Mouse (Mus musculus): ENCODE measurements around the gene Nanos1. TPM values are rescaled to one million over a fixed set of nuclear protein-coding genes. Genes with fewer than 3 reads are reported as not detected.

Nanos1 gene
- total and polyA plus RNA-seq, 3 experiments: 4.5 to 4.6 TPM; not detected in 1

GRCm38 (mm10) chr19:60789919-60790506, 34.2 kb downstream of the Nanos1 start:
- peaks cover 50% of the 10 kb centered on the region for H3K79me2 ChIP-seq (ENCODE audit: control insufficient read depth, insufficient read depth, low read length, poor library complexity)
- peak overlapping the region; percentile 85 to 87 for H3K4me3 ChIP-seq (ENCODE audit: control insufficient read depth in 1 of 2, insufficient read depth in 1 of 2, low read depth in 2 of 2, low read length in 2 of 2)
- DNase-seq (ENCODE audit: low read depth, low spot score): peak; percentile 81
- H3K9ac ChIP-seq (ENCODE audit: control insufficient read depth, low read depth, low read length, poor library complexity, severe bottlenecking): peak overlapping the region; percentile 99
- H3K9me3 ChIP-seq (replicated peaks; ENCODE audit: insufficient read depth, low read length): no peaks in the 10 kb centered on the region
- peak overlapping the region; percentile 94 for H3K27ac ChIP-seq (ENCODE audit: control insufficient read depth, low read depth, low read length)
- no peaks in the 10 kb centered on the region for H3K27me3 ChIP-seq (ENCODE audit: control insufficient read depth in 1 of 2, insufficient read depth in 2 of 2, low read length in 2 of 2)
- peak; percentile 70; the same call in 1 of the 2 replicates for TF ChIP-seq MAX (IDR thresholded peaks at IDR 0.05; ENCODE audit: low read length)
- TF ChIP-seq CTCF (IDR thresholded peaks at IDR 0.05 in 2 of 3, conservative IDR thresholded peaks at IDR 0.05 in 1 of 3; ENCODE audit: control insufficient read depth in 1 of 3, insufficient read depth in 1 of 3, low read depth in 2 of 3, low read length in 3 of 3, poor library complexity in 1 of 3, severe bottlenecking in 1 of 3): no peak
- peak; percentile 26; the same call in 1 of the 2 replicates for TF ChIP-seq TBP (IDR thresholded peaks at IDR 0.05; ENCODE audit: low read depth, low read length)
- no peak for TF ChIP-seq USF1 (IDR thresholded peaks at IDR 0.05; ENCODE audit: low read depth, low read length)
- 0 out of 2 replicates have a peak, but pooled peaks have one; percentile 11 for TF ChIP-seq MYC (IDR thresholded peaks at IDR 0.05; ENCODE audit: low read depth, low read length)
- no peak for TF ChIP-seq NELFE (IDR thresholded peaks at IDR 0.05; ENCODE audit: low read depth, low read length)
- 0 out of 2 replicates have a peak, but pooled peaks have one; percentile 50 for TF ChIP-seq HCFC1 (IDR thresholded peaks at IDR 0.05; ENCODE audit: low read depth, low read length)
- TF ChIP-seq MAZ (IDR thresholded peaks at IDR 0.05; ENCODE audit: low read depth, low read length): no peak
- peak; percentile 35 for TF ChIP-seq CHD2 (IDR thresholded peaks at IDR 0.05; ENCODE audit: low read length)
- TF ChIP-seq TCF12 (IDR thresholded peaks at IDR 0.05; ENCODE audit: low read depth, low read length): peak; percentile 35; the same call in 1 of the 2 replicates
- peaks cover 23 to 45% of the 10 kb centered on the region in 2 experiments for H3K4me1 ChIP-seq (ENCODE audit: control insufficient read depth in 1 of 2, insufficient read depth in 2 of 2, low read length in 2 of 2)
- H3K36me3 ChIP-seq (ENCODE audit: control insufficient read depth in 1 of 2, insufficient read depth in 2 of 2, low read length in 2 of 2): peaks cover 23 to 54% of the 10 kb centered on the region in 2 experiments

GRCm38 (mm10) chr19:60790551-60791161, 34.9 kb downstream of the Nanos1 start, which contains the start of gene Eif3a:
Gene Eif3a (minus strand): TSS chr19:60790658.
- H3K27me3 ChIP-seq (ENCODE audit: control insufficient read depth in 1 of 2, insufficient read depth in 2 of 2, low read length in 2 of 2): no peaks in the 10 kb centered on the region
- peaks cover 28 to 40% of the 10 kb centered on the region in 2 experiments for H3K4me1 ChIP-seq (ENCODE audit: control insufficient read depth in 1 of 2, insufficient read depth in 2 of 2, low read length in 2 of 2)
- peak within 1 kb of the TSS; percentile 85 to 87 for H3K4me3 ChIP-seq (ENCODE audit: control insufficient read depth in 1 of 2, insufficient read depth in 1 of 2, low read depth in 2 of 2, low read length in 2 of 2)
- DNase-seq (ENCODE audit: low read depth, low spot score): peak; percentile 98
- H3K9me3 ChIP-seq (replicated peaks; ENCODE audit: insufficient read depth, low read length): no peaks in the 10 kb centered on the region
- peaks cover 47% of the 10 kb centered on the region for H3K79me2 ChIP-seq (ENCODE audit: control insufficient read depth, insufficient read depth, low read length, poor library complexity)
- peak within 1 kb of the TSS; percentile 99 for H3K9ac ChIP-seq (ENCODE audit: control insufficient read depth, low read depth, low read length, poor library complexity, severe bottlenecking)
- peak within 1 kb of the TSS; percentile 96 for H3K27ac ChIP-seq (ENCODE audit: control insufficient read depth, low read depth, low read length)
- H3K36me3 ChIP-seq (ENCODE audit: control insufficient read depth in 1 of 2, insufficient read depth in 2 of 2, low read length in 2 of 2): peaks cover 20 to 53% of the 10 kb centered on the region in 2 experiments
- TF ChIP-seq CHD1 (IDR thresholded peaks at IDR 0.05; ENCODE audit: low read depth, low read length): no peak; the same call in 1 of the 2 replicates
- peak; percentile 92 for TF ChIP-seq TBP (IDR thresholded peaks at IDR 0.05; ENCODE audit: low read depth, low read length)
- TF ChIP-seq POLR2AphosphoS2 (IDR thresholded peaks at IDR 0.05; ENCODE audit: low read length): peak; percentile 98
- TF ChIP-seq POLR2A (IDR thresholded peaks at IDR 0.05; ENCODE audit: control insufficient read depth in 1 of 2, insufficient read depth in 1 of 2, low read depth in 1 of 2, low read length in 2 of 2, poor library complexity in 1 of 2): peak; percentile 98
- TF ChIP-seq MAFK (IDR thresholded peaks at IDR 0.05; ENCODE audit: borderline replicate concordance, low read depth, low read length): no peak
- TF ChIP-seq UBTF (IDR thresholded peaks at IDR 0.05; ENCODE audit: borderline replicate concordance, insufficient read depth, low read depth, low read length): 0 out of 2 replicates have a peak, but pooled peaks have one; percentile 44
- no peak for TF ChIP-seq RAD21 (IDR thresholded peaks at IDR 0.05; ENCODE audit: low read depth, low read length)
- peak; percentile 84 for TF ChIP-seq ELF1 (IDR thresholded peaks at IDR 0.05; ENCODE audit: low read depth, low read length)
- no peak for TF ChIP-seq ZNF384 (IDR thresholded peaks at IDR 0.05; ENCODE audit: low read depth, low read length)
- TF ChIP-seq ZC3H11A (IDR thresholded peaks at IDR 0.05; ENCODE audit: low read depth, low read length): no peak
- no peak for TF ChIP-seq TAL1 (IDR thresholded peaks at IDR 0.05; ENCODE audit: low read length)
- TF ChIP-seq CTCF (IDR thresholded peaks at IDR 0.05 in 2 of 3, conservative IDR thresholded peaks at IDR 0.05 in 1 of 3; ENCODE audit: control insufficient read depth in 1 of 3, insufficient read depth in 1 of 3, low read depth in 2 of 3, low read length in 3 of 3, poor library complexity in 1 of 3, severe bottlenecking in 1 of 3): no peak
- TF ChIP-seq SMC3 (IDR thresholded peaks at IDR 0.05; ENCODE audit: low read depth, low read length): peak; percentile 15; the same call in 1 of the 2 replicates
- TF ChIP-seq HCFC1 (IDR thresholded peaks at IDR 0.05; ENCODE audit: low read depth, low read length): peak; percentile 87
- no peak for TF ChIP-seq GABPA (IDR thresholded peaks at IDR 0.05; ENCODE audit: low read depth, low read length)
- peak; percentile 96 for TF ChIP-seq MXI1 (IDR thresholded peaks at IDR 0.05; ENCODE audit: low read depth, low read length)
- TF ChIP-seq NELFE (IDR thresholded peaks at IDR 0.05; ENCODE audit: low read depth, low read length): peak; percentile 100
- no peak for TF ChIP-seq BHLHE40 (IDR thresholded peaks at IDR 0.05; ENCODE audit: borderline replicate concordance, low read depth, low read length)
- TF ChIP-seq ZKSCAN1 (IDR thresholded peaks at IDR 0.05; ENCODE audit: low read depth, low read length): no peak
- TF ChIP-seq RCOR1 (IDR thresholded peaks at IDR 0.05; ENCODE audit: low read depth, low read length): peak; percentile 67; the same call in 1 of the 2 replicates
- TF ChIP-seq MAX (IDR thresholded peaks at IDR 0.05; ENCODE audit: low read length): peak; percentile 99
- peak; percentile 99 for TF ChIP-seq MYC (IDR thresholded peaks at IDR 0.05; ENCODE audit: low read depth, low read length)
- peak; percentile 86 for TF ChIP-seq TCF12 (IDR thresholded peaks at IDR 0.05; ENCODE audit: low read depth, low read length)
- 0 out of 2 replicates have a peak, but pooled peaks have one; percentile 27 for TF ChIP-seq GATA1 (IDR thresholded peaks at IDR 0.05; ENCODE audit: low read depth, low read length)
- peak; percentile 72 for TF ChIP-seq KAT2A (conservative IDR thresholded peaks at IDR 0.05; ENCODE audit: low read depth, low read length)
